Mouse (Mus musculus) erythroblast, embryonic 14.5 days (primary cell): ENCODE measurements around the gene Morc4. TPM values are rescaled to one million over a fixed set of nuclear protein-coding genes. Genes with fewer than 3 reads are reported as not detected.

Experiments
- H3K27me3 ChIP-seq: 2 replicates; pipeline ENCODE4 v1.6.1; 2012; ENCODE audit warnings: inconsistent platforms; ENCODE audit not compliant: control insufficient read depth
- H3K36me3 ChIP-seq: 2 replicates; pipeline ENCODE4 v1.6.1; 2012; ENCODE audit warnings: mild to moderate bottlenecking, inconsistent platforms; ENCODE audit not compliant: control insufficient read depth
- H3K4me1 ChIP-seq: 2 replicates; pipeline ENCODE4 v1.6.1; 2012; ENCODE audit warnings: inconsistent platforms; ENCODE audit not compliant: control insufficient read depth
- H3K4me3 ChIP-seq: replicated peaks from 2 replicates; pipeline ENCODE3; 2012; ENCODE audit warnings: moderate library complexity, mild to moderate bottlenecking, inconsistent platforms
- H3K9me3 ChIP-seq: 2 replicates; pipeline ENCODE4 v1.6.1; 2012; ENCODE audit warnings: low read length, inconsistent platforms, mixed read lengths; ENCODE audit not compliant: control insufficient read depth
- GATA1 ChIP-seq: IDR thresholded peaks from 2 replicates; pipeline ENCODE4 v1.6.1; 2012; ENCODE audit warnings: low read length, inconsistent platforms, mixed read lengths
- TAL1 ChIP-seq: IDR thresholded peaks from 3 replicates; pipeline ENCODE4 v1.6.1; 2012; ENCODE audit warnings: low read length, inconsistent platforms, mixed read lengths
- polyA plus RNA-seq: library from polyadenylated mRNA; stranded (reverse); fragments of >175 nt; gene quantifications from 2 replicates; pipeline ENCODE4 v1.2.3, GENCODE M21; 2012

Morc4 gene
- polyA plus RNA-seq, 1 experiment, result 0.17 TPM

DNA sequence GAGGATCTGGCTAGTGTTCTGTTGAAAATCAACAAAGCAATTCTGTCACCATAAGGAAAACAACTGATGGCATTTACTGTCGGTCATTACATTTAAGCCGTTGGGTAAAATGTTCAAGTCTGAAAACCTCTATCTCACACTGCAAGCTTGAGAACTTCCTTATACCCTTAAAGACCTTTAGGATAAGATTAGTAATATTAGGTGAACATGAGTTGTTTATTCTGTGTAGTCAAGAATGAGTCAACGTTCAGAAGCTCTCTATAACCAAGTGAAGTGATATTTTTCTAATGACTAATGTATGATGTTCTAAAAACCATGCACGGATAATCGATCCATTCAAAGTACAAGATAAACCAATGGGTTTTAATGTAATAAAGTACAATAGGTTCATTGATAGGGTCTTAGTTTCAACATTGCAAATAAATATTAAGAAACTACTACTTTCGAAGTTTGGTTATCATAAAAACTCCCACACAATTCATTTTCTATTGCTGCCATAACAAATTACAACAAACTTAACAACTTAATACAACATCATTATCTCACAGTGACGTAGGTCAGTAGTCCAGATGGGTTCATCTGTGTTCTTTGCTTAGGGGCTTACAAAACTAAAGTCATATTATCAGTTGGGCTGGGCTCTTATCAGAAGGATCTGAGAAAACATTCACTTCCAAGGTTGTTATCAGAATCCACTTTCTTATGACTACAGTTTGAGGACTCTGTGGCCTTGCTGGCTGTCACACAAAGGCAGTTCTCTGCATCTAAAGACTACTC is 77.2 kb downstream of the Morc4 start:
- H3K4me1 ChIP-seq, result no peaks in the 10 kb centered on the region

DNA sequence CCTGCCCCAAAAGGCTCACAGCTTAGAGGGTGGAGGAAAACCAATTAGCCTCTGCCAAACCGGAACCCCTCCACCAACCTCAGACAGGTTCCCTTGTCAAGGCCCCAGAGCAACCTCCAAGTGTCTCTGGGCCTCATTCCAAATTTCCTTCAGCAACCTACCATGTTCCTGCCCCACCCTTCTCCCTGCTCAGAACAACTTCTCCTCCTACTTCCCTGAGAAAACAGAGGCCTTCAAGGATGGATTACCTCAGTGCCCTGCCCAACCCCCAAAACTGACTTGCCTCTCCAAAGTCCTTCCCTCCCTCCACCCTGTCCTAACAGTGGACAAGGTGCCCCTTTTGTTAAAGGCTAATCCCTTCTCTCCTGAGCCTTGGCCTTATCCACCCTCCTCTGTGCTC is 85.7 kb downstream of the Morc4 start:
- Histone ChIP-seq H3K4me3 (no peak overlapping the region), H3K36me3 (no peaks in the 10 kb centered on the region), H3K27me3 (no peaks in the 10 kb centered on the region), H3K4me1 (peaks cover 8% of the 10 kb centered on the region), H3K9me3 (no peaks in the 10 kb centered on the region)
- TF ChIP-seq TAL1 (no peak), GATA1 (no peak)

More for the DNA sequence above, 77.2 kb downstream of the Morc4 start:
- Histone ChIP-seq H3K27me3 (no peaks in the 10 kb centered on the region), H3K9me3 (no peaks in the 10 kb centered on the region), H3K36me3 (no peaks in the 10 kb centered on the region), H3K4me3 (no peak overlapping the region)
- TF ChIP-seq GATA1, result no peak
- no peak for TF ChIP-seq TAL1

DNA sequence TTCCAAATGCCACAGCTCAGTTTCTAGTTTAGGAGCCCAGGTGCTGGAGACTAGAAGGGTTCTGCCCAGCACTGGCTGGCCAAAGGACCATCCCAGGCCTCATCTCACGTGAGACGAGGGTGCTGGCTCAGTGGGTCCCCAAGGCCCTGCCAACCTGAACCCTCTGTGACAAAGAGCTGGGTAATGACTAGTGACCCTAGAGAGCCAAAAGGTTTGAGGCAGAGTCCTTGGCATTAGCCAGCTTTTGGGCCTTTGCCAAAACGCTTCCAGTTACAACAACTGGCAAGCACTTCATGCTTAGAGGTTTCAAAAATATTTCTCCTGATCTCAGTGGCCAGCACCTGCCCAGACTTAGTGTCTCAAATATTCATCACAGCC is 88.4 kb downstream of the Morc4 start:
- Histone ChIP-seq H3K4me1 (peaks cover 16% of the 10 kb centered on the region), H3K36me3 (no peaks in the 10 kb centered on the region), H3K4me3 (no peak overlapping the region), H3K27me3 (no peaks in the 10 kb centered on the region), H3K9me3 (no peaks in the 10 kb centered on the region)
- TF ChIP-seq TAL1 (no peak), GATA1 (no peak)

DNA sequence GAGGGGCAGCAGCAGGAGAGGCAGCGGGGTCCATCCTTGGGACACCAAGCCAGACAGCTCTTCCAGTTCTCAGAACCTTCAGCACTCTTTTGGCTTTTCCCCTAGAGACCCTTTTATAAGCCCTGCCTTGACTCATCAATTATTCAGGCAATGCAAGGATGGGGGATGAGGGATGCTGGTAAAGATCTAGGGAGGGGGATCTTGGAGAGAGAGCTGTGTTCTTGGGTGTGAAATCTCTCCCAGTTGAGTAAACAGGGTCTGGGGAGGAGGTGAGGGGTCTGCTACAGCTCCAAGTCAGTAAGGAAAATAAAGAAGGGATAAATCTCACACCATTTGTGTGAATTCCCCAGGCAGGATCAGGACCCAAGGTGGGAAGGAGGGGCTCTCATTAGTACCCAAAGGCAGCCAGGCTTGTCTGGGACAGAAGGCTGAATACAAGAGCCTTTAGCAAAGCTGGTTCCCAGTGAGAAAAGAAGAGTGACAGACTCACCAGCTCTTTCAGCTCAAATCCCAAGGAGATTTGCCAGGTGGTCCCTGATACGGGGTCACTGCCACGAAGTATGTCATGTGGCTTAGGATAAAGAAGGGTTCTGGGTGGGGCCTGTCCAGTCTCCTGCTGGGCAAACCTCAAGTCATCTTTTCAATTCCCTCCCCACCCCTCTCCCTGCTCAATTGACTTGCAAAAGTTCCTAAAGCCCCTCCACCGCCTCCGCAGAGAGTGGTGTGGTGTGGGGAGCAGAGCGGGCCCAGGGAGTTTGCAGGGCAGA is 89.0 kb downstream of the Morc4 start, which contains the start of gene Ripply1:
Ripply1 (minus strand) TSS at position 76 of the 767 bp plus-strand sequence.
- peaks cover 16% of the 10 kb centered on the region for H3K4me1 ChIP-seq
- no peak for TF ChIP-seq GATA1
- TF ChIP-seq TAL1, result no peak

DNA sequence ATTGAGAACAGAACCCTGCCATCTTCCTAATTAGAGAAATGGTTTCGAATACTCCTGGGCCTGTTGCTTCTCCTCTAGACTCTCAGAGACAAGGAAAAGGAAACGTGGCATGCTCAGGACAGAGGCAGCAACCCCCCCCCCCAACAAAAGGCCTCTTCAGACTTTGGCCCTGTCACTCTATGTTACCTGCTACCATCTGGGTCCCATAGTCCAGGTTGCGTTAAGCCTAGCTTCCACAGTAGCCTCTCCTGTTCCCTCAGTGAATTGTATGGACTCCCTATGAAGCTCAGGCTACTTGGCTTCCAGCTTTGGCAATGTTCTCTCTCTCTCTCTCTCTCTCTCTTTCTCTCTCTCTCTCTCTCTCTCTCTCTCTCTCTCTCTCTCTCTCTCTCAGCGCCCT is 89.9 kb downstream of the Morc4 start:
- TF ChIP-seq GATA1 (no peak), TAL1 (no peak)
- Histone ChIP-seq H3K36me3 (no peaks in the 10 kb centered on the region), H3K9me3 (no peaks in the 10 kb centered on the region), H3K4me1 (peaks cover 16% of the 10 kb centered on the region), H3K4me3 (no peak overlapping the region), H3K27me3 (no peaks in the 10 kb centered on the region)

More for the DNA sequence above, 89.0 kb downstream of the Morc4 start, which contains the start of gene Ripply1:
- H3K4me3 ChIP-seq, result no peak within 1 kb of the TSS
- no peaks in the 10 kb centered on the region for H3K27me3 ChIP-seq
- no peaks in the 10 kb centered on the region for H3K36me3 ChIP-seq
- no peaks in the 10 kb centered on the region for H3K9me3 ChIP-seq

DNA sequence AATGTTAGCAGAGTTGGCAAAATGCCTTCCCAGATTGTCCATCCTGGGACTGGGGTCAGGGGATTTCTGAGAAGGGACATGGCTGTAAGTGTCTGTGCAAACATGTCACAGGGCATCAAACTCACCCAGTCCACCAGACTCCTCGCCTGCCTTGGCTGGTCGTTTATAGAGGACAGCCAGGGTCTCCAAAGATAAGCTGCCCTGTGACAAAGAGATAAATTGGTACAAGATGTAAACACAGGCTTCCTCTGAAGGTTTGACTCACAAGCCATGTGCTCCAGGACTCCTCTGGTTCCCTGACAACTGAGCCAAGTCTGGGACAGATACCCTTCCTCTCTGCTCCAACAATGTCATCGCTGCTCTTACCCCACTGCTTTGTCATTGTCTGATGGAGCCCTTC is 90.5 kb downstream of the Morc4 start:
- no peaks in the 10 kb centered on the region for H3K36me3 ChIP-seq
- no peak overlapping the region for H3K4me3 ChIP-seq
- TF ChIP-seq TAL1 (no peak), GATA1 (no peak)
- peaks cover 16% of the 10 kb centered on the region for H3K4me1 ChIP-seq
- no peaks in the 10 kb centered on the region for H3K9me3 ChIP-seq
- H3K27me3 ChIP-seq, result no peaks in the 10 kb centered on the region

DNA sequence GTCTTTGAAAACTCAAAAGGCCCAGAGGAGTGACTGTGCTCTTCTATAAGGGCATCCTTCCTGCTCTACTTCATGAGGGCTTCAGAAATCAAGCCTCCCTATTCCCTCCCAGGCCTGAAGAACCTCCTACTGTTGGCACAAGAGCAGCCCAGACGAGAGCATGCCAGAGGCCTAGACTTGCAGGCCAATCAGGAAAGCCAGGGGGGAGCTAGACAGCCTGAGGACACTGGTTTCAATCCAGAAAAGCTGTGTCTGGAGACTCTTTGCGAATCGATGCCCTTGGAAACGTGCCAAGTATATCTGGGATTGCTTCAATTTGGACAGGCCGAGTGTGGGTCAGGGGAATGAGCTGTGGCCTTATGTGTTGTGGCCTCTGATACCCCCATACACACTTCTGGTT is 92.1 kb downstream of the Morc4 start:
- Histone ChIP-seq H3K4me3 (no peak overlapping the region), H3K4me1 (peaks cover 22% of the 10 kb centered on the region), H3K36me3 (no peaks in the 10 kb centered on the region), H3K27me3 (no peaks in the 10 kb centered on the region), H3K9me3 (no peaks in the 10 kb centered on the region)
- TF ChIP-seq TAL1 (no peak), GATA1 (no peak)

DNA sequence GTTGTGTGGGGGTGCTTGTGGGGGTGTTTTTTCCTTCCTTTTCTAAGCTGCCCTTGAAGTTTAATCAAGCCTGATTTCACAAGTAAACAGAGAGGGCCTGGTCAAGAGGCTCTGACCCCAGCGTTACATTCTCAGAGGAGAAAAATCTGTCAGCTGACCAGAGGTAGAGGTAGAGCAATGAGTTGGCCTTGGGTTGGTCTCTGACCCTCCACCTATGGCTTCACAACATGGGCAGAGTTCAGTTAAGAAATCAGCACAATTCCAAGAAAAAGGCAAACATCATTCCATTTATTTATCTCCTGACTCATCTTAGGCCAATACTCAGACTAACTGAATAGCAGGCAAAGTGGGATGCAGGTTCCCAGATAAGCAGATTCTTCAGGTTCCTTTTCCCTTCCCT is 92.6 kb downstream of the Morc4 start:
- TF ChIP-seq GATA1, result no peak
- no peak for TF ChIP-seq TAL1
- no peaks in the 10 kb centered on the region for H3K9me3 ChIP-seq
- H3K4me1 ChIP-seq, result peaks cover 22% of the 10 kb centered on the region
- no peaks in the 10 kb centered on the region for H3K36me3 ChIP-seq
- H3K27me3 ChIP-seq, result no peaks in the 10 kb centered on the region
- no peak overlapping the region for H3K4me3 ChIP-seq

DNA sequence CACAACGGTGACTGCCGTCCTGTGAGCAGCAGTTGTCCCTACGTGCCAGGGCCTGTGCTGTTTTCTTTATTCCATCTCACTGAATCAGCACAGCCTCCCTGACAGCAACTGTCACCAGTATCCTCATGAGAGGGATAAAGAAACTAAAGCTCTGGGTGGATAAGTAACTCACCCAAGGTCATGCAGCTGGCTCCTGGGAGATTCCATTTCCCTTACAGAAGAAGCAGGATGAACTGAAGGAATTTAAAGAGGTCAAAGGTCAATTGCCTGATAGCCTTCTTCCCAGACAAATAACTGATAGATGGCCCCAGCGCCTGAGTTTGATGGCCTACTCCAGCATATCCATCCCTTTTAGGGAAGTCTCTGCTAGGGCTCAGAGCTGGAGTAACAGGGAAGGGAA is 94.1 kb downstream of the Morc4 start:
- no peaks in the 10 kb centered on the region for H3K9me3 ChIP-seq
- H3K4me3 ChIP-seq, result no peak overlapping the region
- no peaks in the 10 kb centered on the region for H3K36me3 ChIP-seq
- TF ChIP-seq TAL1 (no peak), GATA1 (no peak)
- H3K4me1 ChIP-seq, result peaks cover 22% of the 10 kb centered on the region
- H3K27me3 ChIP-seq, result no peaks in the 10 kb centered on the region
